Mouse (Mus musculus) olfactory bulb, adult 2 months (tissue): ENCODE measurements at regions not wholly inside any gene's neighbourhood (a gene's known extent, or its start where the extent isn't known, plus 50 kb on each side); places are given as distances from the start of the nearest gene placed in this dataset.

ENCODE experiments used
- CTCF ChIP-seq: fragments of 200-500 bp; IDR thresholded peaks from 2 replicates; pipeline ENCODE4 v1.5.1; 2012; ENCODE audit warnings: low read depth, mild to moderate bottlenecking, low read length, moderate library complexity; ENCODE audit not compliant: insufficient read depth
- POLR2A ChIP-seq: fragments of 200-500 bp; IDR thresholded peaks from 2 replicates; pipeline ENCODE4 v1.6.1; 2012; ENCODE audit warnings: mild to moderate bottlenecking, low read depth, low read length, moderate library complexity; ENCODE audit not compliant: insufficient read depth

DNA sequence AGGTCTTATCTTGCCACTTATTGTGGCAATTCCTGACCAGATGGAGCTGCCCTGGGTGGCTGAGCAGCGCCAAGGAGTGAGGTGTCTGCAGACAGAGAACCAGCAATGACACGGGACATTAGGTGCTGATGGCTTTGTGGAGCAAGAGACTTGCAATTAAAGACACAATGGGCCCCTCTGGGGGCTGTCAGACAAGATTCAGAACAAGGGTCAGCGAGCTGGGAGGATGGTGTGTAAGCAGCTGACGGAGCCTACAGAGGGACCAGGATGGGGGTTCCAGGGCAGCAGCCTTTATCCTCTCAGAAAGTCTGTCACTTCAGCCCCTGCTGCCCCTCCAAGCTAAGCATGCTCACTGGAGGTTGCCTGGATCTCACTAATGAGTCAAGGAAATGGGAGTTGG, 120.1 kb upstream of the Thy1 start:
- no peak for TF ChIP-seq CTCF
- TF ChIP-seq POLR2A = no peak
